Mouse (Mus musculus): Measurements from ENCODE around the gene Etv3.

- TF ChIP-seq CTCF (IDR thresholded peaks at IDR 0.05; ENCODE audit: borderline replicate concordance, insufficient read depth, low read length) (no peak), POLR2A (IDR thresholded peaks at IDR 0.05; ENCODE audit: low read depth, low read length) (no peak)
Observed at GRCm38 (mm10) chr3:87552327-87552726, 27.1 kb downstream of the Etv3 start.
